Mouse (Mus musculus): ENCODE data around the gene Ogdhl.

Gene Ogdhl

GRCm38 (mm10) chr14:32381066-32381465 is 59.2 kb downstream of the Ogdhl start:
- DNase-seq = no peak

GRCm38 (mm10) chr14:32381619-32382018 is 59.8 kb downstream of the Ogdhl start:
- no peak for DNase-seq

- peak; percentile 66 to 74 for DNase-seq
Measured at GRCm38 (mm10) chr14:32388196-32388595, 66.4 kb downstream of the Ogdhl start, which contains the start of gene 1700024G13Rik. Gene 1700024G13Rik (minus strand): TSS chr14:32388391.

Data from lung, postnatal 4 days (tissue).